Mouse (Mus musculus): ENCODE data around the gene Trem3. TPM values are rescaled to one million over a fixed set of nuclear protein-coding genes. Genes with fewer than 3 reads are reported as not detected.

Trem3 gene
- polyA plus RNA-seq, 1 experiment: 2.4 TPM

- no peak overlapping the region for H3ac ChIP-seq (ENCODE audit: control insufficient read depth, insufficient read length)
- no peaks in the 10 kb centered on the region for H3K36me3 ChIP-seq (ENCODE audit: control insufficient read depth, insufficient read depth)
- TF ChIP-seq MAX (IDR thresholded peaks at IDR 0.05; ENCODE audit: low read depth) (no peak), TCF3 (IDR thresholded peaks at IDR 0.05; ENCODE audit: insufficient read length, low read depth) (no peak), MYOD1 (IDR thresholded peaks at IDR 0.05; ENCODE audit: control insufficient read depth in 1 of 3, insufficient read length in 2 of 3, low read depth in 2 of 3) (no peak), USF1 (IDR thresholded peaks at IDR 0.05; ENCODE audit: low read depth) (no peak), CEBPB (IDR thresholded peaks at IDR 0.05; ENCODE audit: insufficient read depth, poor library complexity, severe bottlenecking) (no peak), SRF (IDR thresholded peaks at IDR 0.05; ENCODE audit: control insufficient read depth, insufficient read length, low read depth) (no peak), TCF12 (IDR thresholded peaks at IDR 0.05; ENCODE audit: insufficient read depth, poor library complexity, severe bottlenecking) (no peak), POLR2A (IDR thresholded peaks at IDR 0.05; ENCODE audit: insufficient read length, low read depth) (no peak), POLR2AphosphoS2 (IDR thresholded peaks at IDR 0.05; ENCODE audit: insufficient read length, low read depth) (no peak), MYOG (IDR thresholded peaks at IDR 0.05; ENCODE audit: control insufficient read depth in 1 of 3, insufficient read depth in 1 of 3, insufficient read length in 2 of 3, low read depth in 2 of 3) (no peak), REST (IDR thresholded peaks at IDR 0.05; ENCODE audit: insufficient read depth, insufficient read length) (no peak), E2F4 (IDR thresholded peaks at IDR 0.05; ENCODE audit: insufficient read depth) (no peak)
- no peaks in the 10 kb centered on the region for H3K79me2 ChIP-seq (ENCODE audit: control insufficient read depth, insufficient read depth)
- H3K27me3 ChIP-seq (ENCODE audit: control insufficient read depth, insufficient read depth, insufficient read length): no peaks in the 10 kb centered on the region
- H3K4me2 ChIP-seq (ENCODE audit: low read depth): no peak overlapping the region
- H3K4me3 ChIP-seq: no peak overlapping the region
These were observed 53.3 kb downstream of the Trem3 start for GRCm38 (mm10) chr17:48300861-48301260.

GRCm38 (mm10) chr17:48301792-48302191 is 54.2 kb downstream of the Trem3 start:
- Histone ChIP-seq H3K4me2 (ENCODE audit: low read depth) (no peak overlapping the region), H3K4me3 (no peak overlapping the region), H3K79me2 (ENCODE audit: control insufficient read depth, insufficient read depth) (no peaks in the 10 kb centered on the region), H3ac (ENCODE audit: control insufficient read depth, insufficient read length) (no peak overlapping the region), H3K27me3 (ENCODE audit: control insufficient read depth, insufficient read depth, insufficient read length) (no peaks in the 10 kb centered on the region), H3K36me3 (ENCODE audit: control insufficient read depth, insufficient read depth) (no peaks in the 10 kb centered on the region)
- TF ChIP-seq SRF (IDR thresholded peaks at IDR 0.05; ENCODE audit: control insufficient read depth, insufficient read length, low read depth): no peak
- no peak for TF ChIP-seq MAX (IDR thresholded peaks at IDR 0.05; ENCODE audit: low read depth)
- TF ChIP-seq POLR2A (IDR thresholded peaks at IDR 0.05; ENCODE audit: insufficient read length, low read depth): no peak
- no peak for TF ChIP-seq E2F4 (IDR thresholded peaks at IDR 0.05; ENCODE audit: insufficient read depth)

Other genes with a start within 250 kb of the Trem3 start
- not detected for gene 1700122O11Rik, start 209.5 kb upstream of the Trem3 start, polyA plus RNA-seq (2012; fragmentation: generic; extraction: Trizol)
- gene 1700067P10Rik, start 158.5 kb upstream of the Trem3 start, polyA plus RNA-seq (2012; fragmentation: generic; extraction: Trizol): not detected
- not detected for gene 9830107B12Rik, start 101.5 kb upstream of the Trem3 start, polyA plus RNA-seq (2012; fragmentation: generic; extraction: Trizol)
- gene A530064D06Rik, start 80.5 kb upstream of the Trem3 start, polyA plus RNA-seq (2012; fragmentation: generic; extraction: Trizol): not detected
- gene Trem1, start 15.0 kb upstream of the Trem3 start, polyA plus RNA-seq (2012; fragmentation: generic; extraction: Trizol): not detected
- gene Treml4, start 16.5 kb downstream of the Trem3 start, polyA plus RNA-seq (2012; fragmentation: generic; extraction: Trizol): not detected
- gene Treml2, start 51.7 kb downstream of the Trem3 start, polyA plus RNA-seq (2012; fragmentation: generic; extraction: Trizol): not detected
- gene B430306N03Rik, start 68.4 kb downstream of the Trem3 start, polyA plus RNA-seq (2012; fragmentation: generic; extraction: Trizol): not detected
- gene Trem2, start 98.6 kb downstream of the Trem3 start, polyA plus RNA-seq (2012; fragmentation: generic; extraction: Trizol): 0.04 TPM
- 0.22 TPM for gene Treml1, start 112.1 kb downstream of the Trem3 start, polyA plus RNA-seq (2012; fragmentation: generic; extraction: Trizol)
- gene Nfya, start 162.1 kb downstream of the Trem3 start, polyA plus RNA-seq (2012; fragmentation: generic; extraction: Trizol): 17.0 TPM
- gene Oard1, start 162.2 kb downstream of the Trem3 start, polyA plus RNA-seq (2012; fragmentation: generic; extraction: Trizol): 7.5 TPM
- 122 TPM for gene Apobec2, start 185.2 kb downstream of the Trem3 start, polyA plus RNA-seq (2012; fragmentation: generic; extraction: Trizol)
- gene Tspo2, start 203.7 kb downstream of the Trem3 start, polyA plus RNA-seq (2012; fragmentation: generic; extraction: Trizol): not detected
- not detected for gene Unc5cl, start 207.1 kb downstream of the Trem3 start, polyA plus RNA-seq (2012; fragmentation: generic; extraction: Trizol)